Mouse (Mus musculus) neural tube, embryonic 11.5 days (tissue): Measurements from ENCODE around the gene Rln3. TPM values are rescaled to one million over a fixed set of nuclear protein-coding genes. Genes with fewer than 3 reads are reported as not detected.
A peak's percentile ranks its signal among the peaks of the same experiment; 100 is the strongest.

ENCODE experiments used
- ATAC-seq: fragments of 200-750 bp; cut with Nextera tagmentation; 2 replicates; pipeline ENCODE4 v1.8.0; 2017; ENCODE audit warnings: moderate number of reproducible peaks, mild to moderate bottlenecking, moderate TSS enrichment, moderate library complexity; ENCODE audit not compliant: insufficient read depth, low FRiP score, low TSS enrichment
- DNase-seq: peaks from one replicate; pipeline ENCODE4 v3.0.0-alpha.2; 2015; ENCODE audit warnings: low spot score
- H3K27ac ChIP-seq: fragments of 300-500 bp; sonication (generic); 2 replicates; pipeline ENCODE4 v1.5.1; 2014; ENCODE audit warnings: low read depth, mild to moderate bottlenecking, low read length
- H3K27me3 ChIP-seq: fragments of 300-500 bp; sonication (generic); 2 replicates; pipeline ENCODE4 v1.6.1; 2014; ENCODE audit warnings: mild to moderate bottlenecking, low read length, mixed read lengths; ENCODE audit not compliant: control insufficient read depth, insufficient read depth
- H3K36me3 ChIP-seq: fragments of 300-500 bp; sonication (generic); 2 replicates; pipeline ENCODE4 v1.6.1; 2014; ENCODE audit warnings: mild to moderate bottlenecking, low read length, moderate library complexity, mixed read lengths; ENCODE audit not compliant: control insufficient read depth, insufficient read depth
- H3K4me1 ChIP-seq: fragments of 300-500 bp; sonication (generic); 2 replicates; pipeline ENCODE4 v1.6.1; 2014; ENCODE audit warnings: low read length, mixed read lengths; ENCODE audit not compliant: control insufficient read depth, insufficient read depth
- H3K4me2 ChIP-seq: fragments of 300-500 bp; sonication (generic); 2 replicates; pipeline ENCODE4 v1.6.1; 2014; ENCODE audit warnings: low read depth, mild to moderate bottlenecking, moderate library complexity
- H3K4me3 ChIP-seq: fragments of 300-500 bp; sonication (generic); 2 replicates; pipeline ENCODE4 v1.5.1; 2014; ENCODE audit warnings: low read depth, low read length
- H3K9ac ChIP-seq: fragments of 300-500 bp; sonication (generic); 2 replicates; pipeline ENCODE4 v1.6.1; 2014; ENCODE audit warnings: mild to moderate bottlenecking, low read length
- H3K9me3 ChIP-seq: fragments of 300-500 bp; sonication (generic); 2 replicates; pipeline ENCODE4 v1.6.1; 2016; ENCODE audit warnings: low read length; ENCODE audit not compliant: control insufficient read depth
- WGBS: fragments of 180-500 bp; shearing (Covaris S2); extraction: QIAGEN DNeasy Blood & Tissue Kit; methylation state at CpG from one replicate; pipeline ENCODE4 v1.1.7; 2014; 5-methylcytosine and 5-hydroxymethylcytosine counted together
- polyA plus RNA-seq: library from polyadenylated mRNA; unstranded; fragments of >200 nt; fragmentation: Nextera tagmentation; extraction: Ambion mirVana; gene quantifications from 2 replicates; pipeline ENCODE4 v1.2.1, GENCODE M21; 2014

The Rln3 gene
- polyA plus RNA-seq, 1 experiment from 2014 or later, result not detected

DNA sequence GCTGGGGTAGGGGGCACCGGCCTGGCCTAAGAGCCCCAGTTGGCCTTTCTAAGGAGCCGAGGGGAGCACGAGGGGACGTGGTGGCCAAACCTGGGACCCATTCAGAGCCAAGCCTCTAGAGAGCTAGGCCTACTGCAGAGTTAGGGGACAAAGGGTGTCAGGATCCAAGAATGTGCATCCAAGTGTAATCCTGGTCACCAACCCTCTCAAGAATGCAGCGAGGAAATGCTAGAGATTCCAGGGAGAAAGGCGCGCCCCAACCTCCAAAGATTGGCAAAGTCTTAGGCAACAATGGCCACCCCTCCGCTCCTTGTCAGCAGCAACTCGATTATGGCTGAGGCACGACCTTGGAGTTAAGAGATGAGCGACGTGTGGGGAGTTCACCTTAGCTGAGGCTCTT, 23.2 kb downstream of the Rln3 start:
- Histone ChIP-seq H3K4me2 (no peak overlapping the region), H3K9ac (no peak overlapping the region), H3K4me3 (no peak overlapping the region), H3K27ac (no peak overlapping the region), H3K27me3 (peaks cover 17% of the 10 kb centered on the region), H3K36me3 (no peaks in the 10 kb centered on the region), H3K9me3 (no peaks in the 10 kb centered on the region), H3K4me1 (peaks cover 3% of the 10 kb centered on the region; the same call in 1 of the 2 replicates)
- 53% methylated on average over 12 of the region's 12 CpGs for WGBS
- ATAC-seq (no peak), DNase-seq (no peak)

DNA sequence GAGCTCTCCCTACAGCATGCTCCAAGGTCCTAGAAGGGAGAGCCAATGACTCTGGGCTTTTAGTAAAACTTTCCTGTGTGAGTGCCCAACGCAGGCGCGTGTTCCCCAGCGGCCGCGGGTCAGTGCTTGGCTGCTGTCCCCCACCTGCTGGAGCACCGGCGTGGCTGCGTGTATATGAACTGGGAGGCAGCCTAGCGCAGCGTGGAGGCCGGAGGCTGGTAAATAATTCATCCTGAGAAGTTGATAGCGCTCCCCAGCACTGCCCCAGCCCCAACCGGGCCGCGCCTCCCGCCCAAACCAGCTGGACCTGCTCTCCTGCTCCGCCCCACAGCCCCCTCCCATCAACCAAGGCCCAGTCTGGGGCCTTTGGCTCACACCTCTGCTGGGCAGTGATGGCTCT, 23.7 kb downstream of the Rln3 start, which contains the start of gene Palm3:
Gene Palm3 (plus strand): TSS at position 376 of the 400 bp plus-strand sequence.
- no peak within 1 kb of the TSS for H3K27ac ChIP-seq
- H3K36me3 ChIP-seq, result no peaks in the 10 kb centered on the region
- DNase-seq (no peak), ATAC-seq (no peak)
- H3K4me1 ChIP-seq, result peaks cover 3% of the 10 kb centered on the region; the same call in 1 of the 2 replicates
- peaks cover 15% of the 10 kb centered on the region for H3K27me3 ChIP-seq
- no peaks in the 10 kb centered on the region for H3K9me3 ChIP-seq
- 8% methylated on average over 17 of the region's 18 CpGs for WGBS
- no peak within 1 kb of the TSS for H3K9ac ChIP-seq
- no peak within 1 kb of the TSS for H3K4me3 ChIP-seq
- H3K4me2 ChIP-seq, result no peak within 1 kb of the TSS

DNA sequence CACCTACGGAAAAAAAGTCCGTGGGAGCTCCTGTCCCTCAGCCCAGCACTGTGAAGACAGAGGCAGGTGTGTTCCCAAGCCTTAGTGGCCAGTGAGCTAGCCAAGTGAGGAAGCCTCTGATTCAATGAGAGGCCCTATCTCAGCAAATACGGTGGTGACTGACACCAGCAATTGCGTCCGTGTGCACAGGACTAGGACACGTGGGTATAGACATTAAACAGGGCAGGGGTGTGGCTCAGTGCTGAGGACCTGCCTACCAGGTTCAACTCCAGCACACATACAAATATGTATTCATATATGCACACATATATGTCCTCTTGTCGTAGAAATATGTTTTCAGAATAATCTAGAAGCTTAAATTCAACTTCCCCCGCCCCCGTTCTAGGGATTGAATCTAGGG, 25.1 kb downstream of the Rln3 start:
- no peak overlapping the region for H3K27ac ChIP-seq
- no peak overlapping the region for H3K4me2 ChIP-seq
- DNase-seq, result no peak
- no peak for ATAC-seq
- no peak overlapping the region for H3K4me3 ChIP-seq
- H3K9me3 ChIP-seq, result no peaks in the 10 kb centered on the region
- no peak overlapping the region for H3K9ac ChIP-seq
- no peaks in the 10 kb centered on the region for H3K36me3 ChIP-seq
- WGBS, result 82% methylated on average over 9 of the region's 9 CpGs
- peaks cover 3% of the 10 kb centered on the region; the same call in 1 of the 2 replicates for H3K4me1 ChIP-seq
- 0 out of 2 replicates have a peak, but pooled peaks cover 6% of the 10 kb centered on the region for H3K27me3 ChIP-seq

DNA sequence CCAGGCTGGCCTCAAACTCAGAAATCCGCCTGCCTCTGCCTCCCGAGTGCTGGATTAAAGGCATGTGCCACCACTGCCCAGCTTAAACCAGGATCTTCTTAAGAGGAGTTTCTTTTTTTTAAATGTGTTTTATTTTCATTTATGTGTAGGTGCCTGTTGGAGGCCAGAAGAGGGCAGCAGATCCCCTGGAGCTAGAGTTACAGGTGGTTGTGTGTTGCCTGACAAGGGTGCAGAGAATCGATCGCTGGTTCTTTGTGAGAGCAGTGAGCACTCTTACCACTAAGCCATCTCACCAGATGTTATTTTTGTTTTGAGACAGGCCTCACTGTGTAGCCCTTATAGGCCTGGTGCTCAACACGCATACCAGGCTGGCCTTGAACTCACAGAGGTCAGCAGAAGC, 29.0 kb downstream of the Rln3 start:
- Histone ChIP-seq H3K4me3 (no peak overlapping the region), H3K4me2 (no peak overlapping the region), H3K9ac (no peak overlapping the region), H3K4me1 (peaks cover 17% of the 10 kb centered on the region), H3K27ac (no peak overlapping the region), H3K27me3 (peaks cover 28% of the 10 kb centered on the region), H3K9me3 (no peaks in the 10 kb centered on the region), H3K36me3 (no peaks in the 10 kb centered on the region)
- WGBS, result 93% methylated on average over 5 of the region's 5 CpGs
- ATAC-seq (no peak), DNase-seq (no peak)

DNA sequence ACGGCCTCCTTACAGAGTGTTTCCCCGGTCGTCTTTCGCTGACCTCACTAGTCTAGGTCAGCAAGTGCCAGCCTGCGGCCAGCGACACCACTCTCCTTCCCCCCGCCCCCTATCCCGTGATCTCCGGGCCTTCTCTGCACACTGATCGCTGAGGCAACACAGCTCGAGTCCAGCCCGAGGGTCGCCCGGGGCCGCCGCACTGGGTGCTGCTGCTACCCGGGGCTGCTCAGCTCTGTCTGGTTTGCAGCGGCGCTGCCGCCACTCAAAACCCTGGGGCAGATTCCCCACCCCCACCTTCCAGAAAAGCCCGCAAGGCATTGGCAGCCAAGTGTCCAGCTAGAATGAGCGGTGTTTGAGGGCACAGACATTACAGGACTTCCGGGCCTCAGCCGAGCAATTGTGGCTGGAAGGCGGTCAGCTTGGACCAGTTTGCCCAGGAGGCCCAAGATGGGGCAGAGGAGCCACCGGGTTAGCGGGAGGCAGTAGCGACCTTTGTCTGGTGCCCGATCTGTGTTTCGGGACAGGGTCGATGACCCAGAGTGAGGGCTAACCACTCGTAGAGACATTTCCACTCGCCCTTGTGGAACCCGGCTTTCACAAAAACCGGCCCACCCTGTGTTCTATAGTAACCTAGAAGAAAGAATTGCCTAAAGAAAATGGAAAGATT, 32.2 kb downstream of the Rln3 start:
- Histone ChIP-seq H3K27ac (no peak overlapping the region), H3K4me1 (peaks cover 18% of the 10 kb centered on the region), H3K27me3 (peaks cover 37% of the 10 kb centered on the region), H3K36me3 (no peaks in the 10 kb centered on the region), H3K4me2 (peak overlapping the region; percentile 97), H3K9ac (peak overlapping the region; percentile 50), H3K9me3 (no peaks in the 10 kb centered on the region), H3K4me3 (peak overlapping the region; percentile 39)
- 7% methylated on average over 35 of the region's 35 CpGs for WGBS
- ATAC-seq, result no peak
- DNase-seq, result no peak

DNA sequence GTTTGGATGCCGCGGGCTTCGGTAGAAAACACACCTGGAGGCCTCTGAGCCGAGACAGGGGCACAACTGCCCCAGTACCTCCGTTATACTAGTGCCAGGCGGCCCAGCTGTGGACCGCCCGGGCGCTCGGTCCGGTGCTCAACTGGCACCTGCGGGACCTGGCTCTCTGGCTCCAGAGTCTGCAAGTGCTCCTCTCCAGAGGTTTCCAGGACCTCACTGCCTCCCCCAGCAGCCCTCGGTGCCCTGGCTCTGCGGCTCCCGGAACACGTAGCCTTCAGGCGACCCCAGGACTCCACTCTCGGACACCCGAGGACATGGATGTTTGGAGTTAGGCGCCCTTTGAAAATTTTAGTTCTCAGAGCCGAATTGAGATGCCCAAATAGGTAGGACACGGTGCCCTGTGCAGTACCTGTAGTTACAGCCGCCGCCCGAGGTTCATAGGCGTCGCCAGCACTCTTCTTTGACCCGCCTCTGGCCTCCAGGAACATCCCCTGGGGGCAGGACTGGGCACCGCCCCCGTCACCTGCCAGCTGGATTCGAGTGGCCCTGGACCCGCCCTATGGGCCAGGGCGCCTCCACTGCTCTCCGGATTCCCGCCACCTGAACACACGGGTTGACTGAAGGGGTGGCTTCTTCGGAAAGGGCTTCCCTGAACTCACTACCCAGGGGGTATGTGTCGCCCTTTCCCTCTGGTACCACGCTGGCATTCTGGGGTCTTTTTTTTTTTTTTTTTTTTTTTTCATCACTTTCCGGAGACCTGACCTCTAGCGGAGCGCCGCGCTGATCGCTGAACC, 32.9 kb downstream of the Rln3 start, which contains the start of gene 2210011C24Rik:
Gene 2210011C24Rik (minus strand): TSS at position 467 of the 794 bp plus-strand sequence.
- H3K9ac ChIP-seq, result peak within 1 kb of the TSS; percentile 50
- H3K9me3 ChIP-seq, result no peaks in the 10 kb centered on the region
- H3K36me3 ChIP-seq, result no peaks in the 10 kb centered on the region
- DNase-seq (no peak), ATAC-seq (0 out of 2 replicates have a peak, but pooled peaks have one; percentile 14)
- peak within 1 kb of the TSS; percentile 39 for H3K4me3 ChIP-seq
- 1% methylated on average over 42 of the region's 45 CpGs for WGBS
- peak within 1 kb of the TSS; percentile 97 for H3K4me2 ChIP-seq
- H3K4me1 ChIP-seq, result peaks cover 18% of the 10 kb centered on the region
- no peak within 1 kb of the TSS for H3K27ac ChIP-seq
- H3K27me3 ChIP-seq, result peaks cover 37% of the 10 kb centered on the region

DNA sequence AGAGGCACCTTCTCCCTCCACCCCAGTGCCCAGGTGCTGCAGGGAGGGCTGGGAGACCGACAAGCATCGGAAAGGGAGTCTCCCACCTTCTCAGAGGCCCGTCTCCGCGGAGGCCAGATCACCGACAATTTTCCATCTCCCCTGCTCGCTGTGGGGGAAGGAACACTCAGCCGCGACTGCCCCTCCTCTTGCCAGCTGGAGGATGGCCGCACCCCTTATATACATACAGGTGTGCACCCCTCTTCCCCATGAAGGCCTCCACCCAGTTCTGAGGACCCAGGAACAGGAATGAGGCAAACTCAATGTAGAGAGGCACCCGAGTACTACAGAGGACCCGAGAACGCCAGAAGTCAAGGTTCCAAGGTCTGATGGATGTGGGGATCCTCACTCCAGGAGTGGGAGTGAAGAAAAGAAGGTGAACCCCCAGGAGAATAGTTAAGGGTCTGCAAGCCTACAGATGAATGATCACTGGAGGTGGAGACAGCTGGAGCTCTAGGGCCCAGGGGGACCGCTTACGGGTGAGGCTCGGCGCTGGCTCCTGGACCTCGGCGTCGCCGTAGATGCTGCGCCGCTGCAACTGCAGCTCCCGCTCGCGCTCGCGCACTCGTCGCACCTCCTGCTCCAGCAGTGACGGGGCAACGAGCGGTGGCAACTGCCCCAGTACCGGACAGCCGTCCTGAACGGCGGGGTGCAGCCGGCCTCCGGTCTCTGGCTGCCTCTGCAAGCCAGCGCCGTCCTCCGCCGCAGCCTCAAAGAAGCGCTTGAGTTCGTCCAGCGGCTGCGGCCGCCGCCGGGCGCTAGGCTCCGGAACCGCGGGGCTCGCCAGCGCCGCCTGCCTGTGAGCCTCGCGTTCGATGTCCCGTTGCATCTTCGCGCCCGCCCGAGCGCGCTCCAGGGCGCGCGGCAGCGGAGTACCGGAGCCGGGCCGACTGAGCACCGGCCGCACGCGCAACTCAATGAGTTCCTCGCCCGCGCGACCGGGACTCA, 33.9 kb downstream of the Rln3 start:
- under 1% methylated on average over 83 of the region's 83 CpGs for WGBS
- H3K4me2 ChIP-seq, result peak overlapping the region; percentile 97
- ATAC-seq (peak; percentile 26; the same call in 1 of the 2 replicates), DNase-seq (peak; percentile 88)
- H3K4me1 ChIP-seq, result peaks cover 18% of the 10 kb centered on the region
- no peak overlapping the region for H3K27ac ChIP-seq
- H3K9me3 ChIP-seq, result no peaks in the 10 kb centered on the region
- peaks cover 37% of the 10 kb centered on the region for H3K27me3 ChIP-seq
- peak overlapping the region; percentile 39 for H3K4me3 ChIP-seq
- H3K36me3 ChIP-seq, result no peaks in the 10 kb centered on the region
- peak overlapping the region; percentile 44 for H3K9ac ChIP-seq

DNA sequence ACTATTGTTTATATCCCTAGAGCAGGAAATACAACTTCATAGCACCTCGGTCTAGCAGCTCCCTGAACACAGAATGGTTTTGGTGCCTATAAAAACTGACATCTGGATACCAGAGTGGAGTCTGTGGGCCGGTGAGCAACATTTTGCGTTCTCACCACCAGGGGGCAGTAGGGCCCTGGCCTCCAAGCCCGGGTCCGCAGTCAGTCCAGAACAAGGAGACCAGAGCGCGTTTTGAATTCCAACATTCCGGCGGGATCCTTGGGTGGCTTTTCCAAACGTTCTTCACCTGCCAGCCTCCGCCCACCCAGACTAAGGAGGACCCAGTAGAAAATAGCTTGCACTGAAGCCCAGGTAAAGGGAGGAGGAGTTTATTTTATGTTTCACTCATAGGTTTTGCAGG, 34.9 kb downstream of the Rln3 start:
- Histone ChIP-seq H3K4me1 (peaks cover 18% of the 10 kb centered on the region), H3K4me3 (no peak overlapping the region), H3K4me2 (no peak overlapping the region), H3K27me3 (peaks cover 37% of the 10 kb centered on the region), H3K27ac (no peak overlapping the region), H3K9ac (no peak overlapping the region), H3K9me3 (no peaks in the 10 kb centered on the region), H3K36me3 (no peaks in the 10 kb centered on the region)
- ATAC-seq, result no peak
- WGBS, result 2% methylated on average over 11 of the region's 11 CpGs
- peak; percentile 86 for DNase-seq
